Mouse (Mus musculus) embryonic facial prominence, embryonic 12.5 days (tissue): ENCODE measurements at regions not wholly inside any gene's neighbourhood (a gene's known extent, or its start where the extent isn't known, plus 50 kb on each side); places are given as distances from the start of the nearest gene placed in this dataset.

Experiments
- ATAC-seq: fragments of 200-750 bp; cut with Nextera tagmentation; 2 replicates; pipeline ENCODE4 v1.8.0; 2017; ENCODE audit not compliant: insufficient number of reproducible peaks, insufficient read depth, low FRiP score, low TSS enrichment
- H3K27ac ChIP-seq: fragments of 300-500 bp; sonication (generic); 2 replicates; pipeline ENCODE4 v1.5.1; 2016; ENCODE audit warnings: mild to moderate bottlenecking
- H3K27me3 ChIP-seq: fragments of 300-500 bp; sonication (generic); 2 replicates; pipeline ENCODE4 v1.6.1; 2016; ENCODE audit warnings: mild to moderate bottlenecking, moderate library complexity
- H3K36me3 ChIP-seq: fragments of 300-500 bp; sonication (generic); 2 replicates; pipeline ENCODE4 v1.6.1; 2016; ENCODE audit warnings: mild to moderate bottlenecking
- H3K4me1 ChIP-seq: fragments of 300-500 bp; sonication (generic); 2 replicates; pipeline ENCODE4 v1.6.1; 2016
- H3K4me2 ChIP-seq: fragments of 300-500 bp; sonication (generic); replicated peaks from 2 replicates; pipeline ENCODE4 v1.6.1; 2016; ENCODE audit warnings: mild to moderate bottlenecking, moderate library complexity
- H3K4me3 ChIP-seq: fragments of 300-500 bp; sonication (generic); 2 replicates; pipeline ENCODE4 v1.5.1; 2016; ENCODE audit warnings: mild to moderate bottlenecking
- H3K9ac ChIP-seq: fragments of 300-500 bp; sonication (generic); 2 replicates; pipeline ENCODE4 v1.6.1; 2016; ENCODE audit warnings: mild to moderate bottlenecking, moderate library complexity
- H3K9me3 ChIP-seq: fragments of 300-500 bp; sonication (generic); 2 replicates; pipeline ENCODE4 v1.6.1; 2016; ENCODE audit warnings: mild to moderate bottlenecking, moderate library complexity
- WGBS: fragments of 180-500 bp; shearing (Covaris S2); methylation state at CpG from one replicate; pipeline ENCODE4 v1.1.7; 2016; 5-methylcytosine and 5-hydroxymethylcytosine counted together

- 66% methylated on average over 4 of the region's 4 CpGs for WGBS
- Histone ChIP-seq H3K27ac (no peak overlapping the region), H3K27me3 (no peaks in the 10 kb centered on the region), H3K4me1 (no peaks in the 10 kb centered on the region), H3K9ac (no peak overlapping the region), H3K4me2 (no peak overlapping the region), H3K9me3 (no peaks in the 10 kb centered on the region), H3K36me3 (no peaks in the 10 kb centered on the region), H3K4me3 (no peak overlapping the region)
- no peak for ATAC-seq
These were observed 377.7 kb downstream of the Eipr1 start for GRCm38 (mm10) chr12:29129331-29129730.

GRCm38 (mm10) chr12:29134326-29134725 is 382.7 kb downstream of the Eipr1 start:
- WGBS: 86% methylated on average over 2 of the region's 2 CpGs

GRCm38 (mm10) chr12:29136850-29137268 is 385.3 kb downstream of the Eipr1 start:
- Histone ChIP-seq H3K9ac (no peak overlapping the region), H3K9me3 (no peaks in the 10 kb centered on the region), H3K27ac (no peak overlapping the region), H3K4me3 (no peak overlapping the region), H3K4me1 (no peaks in the 10 kb centered on the region), H3K4me2 (no peak overlapping the region), H3K36me3 (no peaks in the 10 kb centered on the region), H3K27me3 (no peaks in the 10 kb centered on the region)
- WGBS: 77% methylated on average over 5 of the region's 5 CpGs
- ATAC-seq: no peak

More at GRCm38 (mm10) chr12:29134326-29134725, 382.7 kb downstream of the Eipr1 start:
- Histone ChIP-seq H3K4me2 (no peak overlapping the region), H3K36me3 (no peaks in the 10 kb centered on the region), H3K4me3 (no peak overlapping the region), H3K9me3 (no peaks in the 10 kb centered on the region), H3K27me3 (no peaks in the 10 kb centered on the region), H3K27ac (no peak overlapping the region), H3K4me1 (no peaks in the 10 kb centered on the region), H3K9ac (no peak overlapping the region)
- no peak for ATAC-seq

DNA sequence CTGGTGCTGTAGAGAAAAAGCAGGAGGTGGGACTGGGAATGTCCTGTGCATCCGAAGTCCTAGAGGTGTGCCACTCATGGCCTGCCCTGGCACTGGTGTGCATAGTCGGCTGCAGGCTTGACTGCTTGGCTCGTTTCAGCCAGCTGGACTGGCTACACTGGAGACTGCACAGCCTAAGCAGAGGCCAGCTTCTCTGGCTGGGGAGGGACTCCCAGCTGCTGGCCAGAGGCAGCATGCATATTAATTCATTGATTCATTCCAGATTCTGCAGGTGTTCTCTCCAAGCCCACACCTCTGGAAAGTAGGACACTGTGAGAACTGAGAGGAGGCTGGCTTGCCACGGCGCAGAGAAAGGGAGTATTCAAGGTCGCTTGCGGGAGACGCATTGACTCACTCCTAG is 385.9 kb downstream of the Eipr1 start:
- 66% methylated on average over 8 of the region's 8 CpGs for WGBS
- Histone ChIP-seq H3K4me1 (no peaks in the 10 kb centered on the region), H3K9me3 (no peaks in the 10 kb centered on the region), H3K36me3 (no peaks in the 10 kb centered on the region), H3K9ac (no peak overlapping the region), H3K4me3 (no peak overlapping the region), H3K4me2 (no peak overlapping the region), H3K27me3 (no peaks in the 10 kb centered on the region), H3K27ac (no peak overlapping the region)
- peak; percentile 38; the same call in 1 of the 2 replicates for ATAC-seq

DNA sequence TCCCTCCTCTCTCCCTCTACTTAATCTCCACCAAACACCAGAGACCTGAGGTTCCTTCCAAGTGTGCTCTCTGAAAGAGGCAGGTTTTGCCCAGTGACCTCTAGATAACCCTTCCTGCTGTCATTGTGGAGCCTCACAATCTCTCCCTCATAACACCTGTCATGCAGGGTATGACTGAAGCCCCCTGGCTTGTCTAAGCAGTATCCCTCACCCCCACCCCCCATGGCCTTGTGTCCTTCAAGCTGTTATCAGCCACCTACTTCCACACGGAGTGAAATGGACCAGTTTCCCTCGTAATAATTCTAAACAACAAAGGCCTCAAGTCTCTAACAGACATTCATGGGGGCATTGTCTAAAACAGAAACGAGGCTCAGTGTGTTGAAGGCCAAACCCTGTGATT is 387.6 kb upstream of the Myt1l start:
- no peak for ATAC-seq
- Histone ChIP-seq H3K27ac (no peak overlapping the region), H3K4me2 (no peak overlapping the region), H3K9ac (no peak overlapping the region), H3K4me3 (no peak overlapping the region), H3K27me3 (no peaks in the 10 kb centered on the region; the same call in 1 of the 2 replicates), H3K36me3 (no peaks in the 10 kb centered on the region), H3K9me3 (no peaks in the 10 kb centered on the region), H3K4me1 (no peaks in the 10 kb centered on the region)
- WGBS: 65% methylated on average over 3 of the region's 3 CpGs

DNA sequence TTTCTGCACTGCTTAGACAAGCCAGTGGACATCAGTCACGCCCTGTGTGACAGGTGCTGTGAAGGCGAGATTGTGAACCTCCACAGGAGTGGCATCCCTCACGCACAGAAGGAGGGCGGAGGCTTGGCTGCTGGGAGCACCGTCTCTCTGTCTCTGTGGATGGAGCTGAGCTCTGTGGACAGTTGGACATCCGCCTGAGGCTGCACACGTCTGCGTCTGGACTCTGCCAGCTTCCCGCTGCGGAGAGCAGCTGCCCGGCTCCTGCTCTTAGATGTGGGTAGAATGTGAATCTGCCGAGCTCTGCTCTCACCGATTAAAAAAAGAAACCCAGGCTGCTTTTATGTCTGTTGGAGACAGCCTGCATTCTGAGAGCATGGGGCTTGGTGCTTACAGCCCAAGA is 387.1 kb upstream of the Myt1l start:
- H3K9ac ChIP-seq: no peak overlapping the region
- no peaks in the 10 kb centered on the region; the same call in 1 of the 2 replicates for H3K27me3 ChIP-seq
- no peak overlapping the region for H3K27ac ChIP-seq
- WGBS: 68% methylated on average over 13 of the region's 13 CpGs
- H3K9me3 ChIP-seq: no peaks in the 10 kb centered on the region
- H3K4me2 ChIP-seq: no peak overlapping the region
- no peak overlapping the region for H3K4me3 ChIP-seq
- no peak for ATAC-seq
- no peaks in the 10 kb centered on the region for H3K4me1 ChIP-seq
- H3K36me3 ChIP-seq: no peaks in the 10 kb centered on the region

DNA sequence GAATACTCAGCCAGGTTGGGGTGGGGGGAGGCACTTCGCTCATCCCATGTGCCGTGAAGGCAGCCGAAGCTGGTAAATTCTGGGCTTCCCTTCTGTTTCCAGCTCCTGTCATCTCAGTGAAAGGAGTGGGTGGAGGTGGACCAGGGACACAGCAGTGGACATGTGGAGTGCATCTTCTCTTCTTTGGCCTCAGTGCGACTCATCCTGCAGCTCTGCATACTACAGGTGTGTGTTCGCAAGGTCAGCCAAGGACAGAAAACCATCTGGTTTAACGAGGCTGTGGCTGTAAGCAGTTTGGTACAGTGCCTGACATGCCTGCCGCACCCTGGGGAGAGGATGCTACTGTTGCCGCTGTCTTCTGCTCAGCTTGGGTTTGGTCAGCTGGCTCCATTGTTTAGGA is 386.3 kb upstream of the Myt1l start:
- 87% methylated on average over 8 of the region's 8 CpGs for WGBS
- no peak overlapping the region for H3K4me2 ChIP-seq
- no peak overlapping the region for H3K4me3 ChIP-seq
- H3K27me3 ChIP-seq: no peaks in the 10 kb centered on the region; the same call in 1 of the 2 replicates
- H3K36me3 ChIP-seq: no peaks in the 10 kb centered on the region
- no peak overlapping the region for H3K27ac ChIP-seq
- ATAC-seq: no peak
- H3K4me1 ChIP-seq: no peaks in the 10 kb centered on the region
- H3K9me3 ChIP-seq: no peaks in the 10 kb centered on the region
- H3K9ac ChIP-seq: no peak overlapping the region

DNA sequence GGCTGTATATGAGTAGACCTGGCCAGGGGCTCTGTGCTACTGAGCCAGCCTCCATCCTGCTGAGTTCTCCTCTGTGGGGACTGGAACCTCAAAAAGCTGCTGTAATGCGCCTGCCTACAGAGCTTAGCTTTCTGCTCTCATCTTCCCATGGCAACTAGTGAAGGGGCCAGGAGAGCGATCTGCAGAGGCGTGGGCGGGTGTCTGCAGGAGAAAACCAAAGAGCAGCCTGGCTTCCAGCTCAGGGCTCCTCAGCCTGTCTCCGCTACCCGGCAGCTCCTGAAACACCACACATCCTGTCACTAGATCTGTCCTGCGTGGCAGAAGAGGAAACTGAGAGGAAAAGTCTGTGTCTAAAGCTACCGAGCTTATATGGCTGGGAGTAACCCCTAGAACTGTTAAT is 384.9 kb upstream of the Myt1l start:
- Histone ChIP-seq H3K27me3 (no peaks in the 10 kb centered on the region; the same call in 1 of the 2 replicates), H3K36me3 (no peaks in the 10 kb centered on the region)
- WGBS: 62% methylated on average over 8 of the region's 8 CpGs

DNA sequence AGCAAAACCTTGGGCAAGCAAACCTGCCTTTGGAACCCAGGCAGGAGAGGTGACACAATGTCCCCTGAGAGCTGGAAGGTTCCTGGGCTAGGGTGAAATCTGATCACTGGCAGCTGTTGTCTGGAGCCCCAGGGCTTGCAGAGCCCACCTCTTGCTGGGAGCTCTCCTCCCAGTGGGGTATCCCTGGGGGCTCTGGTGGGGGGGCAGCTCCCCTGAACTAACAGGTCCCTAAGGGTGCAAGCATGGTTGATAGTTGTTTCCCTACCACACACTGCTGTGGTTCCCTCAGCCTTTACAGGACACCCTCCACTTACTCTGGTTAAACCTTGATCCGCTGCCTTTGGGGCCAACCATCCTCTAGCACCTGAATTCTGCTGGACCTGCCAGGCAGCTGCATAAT is 367.3 kb upstream of the Myt1l start:
- Histone ChIP-seq H3K4me3 (no peak overlapping the region), H3K4me2 (no peak overlapping the region), H3K4me1 (no peaks in the 10 kb centered on the region), H3K9me3 (no peaks in the 10 kb centered on the region), H3K27me3 (no peaks in the 10 kb centered on the region), H3K36me3 (no peaks in the 10 kb centered on the region), H3K9ac (no peak overlapping the region), H3K27ac (no peak overlapping the region)
- ATAC-seq: no peak
- WGBS: 75% methylated on average over 1 of the region's 1 CpGs

More for the DNA sequence above, 384.9 kb upstream of the Myt1l start:
- H3K9me3 ChIP-seq: no peaks in the 10 kb centered on the region
- no peak overlapping the region for H3K9ac ChIP-seq
- no peak overlapping the region for H3K4me3 ChIP-seq
- H3K4me2 ChIP-seq: no peak overlapping the region
- no peak for ATAC-seq
- H3K4me1 ChIP-seq: no peaks in the 10 kb centered on the region
- no peak overlapping the region for H3K27ac ChIP-seq

GRCm38 (mm10) chr12:29161546-29161945 is 366.6 kb upstream of the Myt1l start:
- no peak overlapping the region for H3K27ac ChIP-seq
- H3K36me3 ChIP-seq: no peaks in the 10 kb centered on the region
- H3K4me1 ChIP-seq: no peaks in the 10 kb centered on the region
- H3K4me3 ChIP-seq: no peak overlapping the region
- no peak overlapping the region for H3K4me2 ChIP-seq
- no peaks in the 10 kb centered on the region for H3K27me3 ChIP-seq
- H3K9me3 ChIP-seq: no peaks in the 10 kb centered on the region
- ATAC-seq: no peak
- WGBS: 21% methylated on average over 2 of the region's 2 CpGs
- H3K9ac ChIP-seq: no peak overlapping the region

- no peak for ATAC-seq
- 81% methylated on average over 2 of the region's 2 CpGs for WGBS
- H3K4me3 ChIP-seq: no peak overlapping the region
These were observed 363.5 kb upstream of the Myt1l start for GRCm38 (mm10) chr12:29164701-29165100.

GRCm38 (mm10) chr12:29166316-29166715 is 361.9 kb upstream of the Myt1l start:
- Histone ChIP-seq H3K27me3 (no peaks in the 10 kb centered on the region), H3K9ac (no peak overlapping the region), H3K4me2 (no peak overlapping the region), H3K4me3 (no peak overlapping the region), H3K27ac (no peak overlapping the region), H3K4me1 (no peaks in the 10 kb centered on the region), H3K9me3 (no peaks in the 10 kb centered on the region), H3K36me3 (no peaks in the 10 kb centered on the region)
- no peak for ATAC-seq
- WGBS: 52% methylated on average over 2 of the region's 2 CpGs

More at GRCm38 (mm10) chr12:29164701-29165100, 363.5 kb upstream of the Myt1l start:
- no peaks in the 10 kb centered on the region for H3K36me3 ChIP-seq
- no peaks in the 10 kb centered on the region for H3K4me1 ChIP-seq
- H3K27me3 ChIP-seq: no peaks in the 10 kb centered on the region
- no peaks in the 10 kb centered on the region for H3K9me3 ChIP-seq
- no peak overlapping the region for H3K27ac ChIP-seq
- H3K4me2 ChIP-seq: no peak overlapping the region
- no peak overlapping the region for H3K9ac ChIP-seq

- H3K4me1 ChIP-seq: no peaks in the 10 kb centered on the region
- H3K4me3 ChIP-seq: no peak overlapping the region
- H3K9me3 ChIP-seq: no peaks in the 10 kb centered on the region
- no peaks in the 10 kb centered on the region for H3K36me3 ChIP-seq
- H3K27ac ChIP-seq: no peak overlapping the region
- H3K9ac ChIP-seq: no peak overlapping the region
- H3K27me3 ChIP-seq: no peaks in the 10 kb centered on the region
- 79% methylated on average over 6 of the region's 6 CpGs for WGBS
- ATAC-seq: no peak
- H3K4me2 ChIP-seq: no peak overlapping the region
These were observed 360.3 kb upstream of the Myt1l start for GRCm38 (mm10) chr12:29167922-29168321.
